Mouse (Mus musculus): ENCODE results near the gene Drc3.

GRCm38 (mm10) chr11:60423006-60423405 lies 69.9 kb downstream of the Drc3 start:
- TF ChIP-seq CTCF (IDR thresholded peaks at IDR 0.05; ENCODE audit: extremely low read depth, insufficient read length, insufficient replicate concordance, low read depth, low read length) (no peak), POLR2A (IDR thresholded peaks at IDR 0.05; ENCODE audit: low read depth, low read length) (no peak)

Data from small intestine, adult 2 months (tissue).